Mouse (Mus musculus): ENCODE measurements at regions not wholly inside any gene's neighbourhood (a gene's known extent, or its start where the extent isn't known, plus 50 kb on each side); places are given as distances from the start of the nearest gene placed in this dataset.
A peak's percentile ranks its signal among the peaks of the same experiment; 100 is the strongest.

DNA sequence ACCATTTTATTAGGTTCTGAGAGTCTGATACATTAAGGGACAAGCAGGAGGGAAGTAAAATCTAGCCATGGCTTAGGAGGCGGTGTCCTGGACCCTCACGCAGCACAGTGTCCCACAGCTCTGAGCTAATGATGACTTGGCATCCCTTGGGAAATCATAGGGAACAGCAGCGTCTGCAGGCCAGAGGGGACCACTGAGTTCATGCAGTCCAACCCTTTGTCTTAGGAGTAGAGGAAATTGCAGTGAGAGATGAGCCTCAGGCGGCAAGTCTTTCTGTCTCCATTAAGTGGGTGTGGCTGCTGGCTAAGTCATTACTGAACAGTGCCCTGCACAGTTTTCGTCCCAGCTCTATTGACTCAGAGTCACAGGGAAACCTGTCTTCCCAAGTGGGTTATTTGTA lies 123.8 kb upstream of the Arhgap5 start:
- Histone ChIP-seq H3K4me2 (ENCODE audit: low read depth, low read length) (no peak overlapping the region), H3K4me3 (ENCODE audit: low read length) (no peak overlapping the region), H3K27me3 (ENCODE audit: insufficient read depth, low read length) (no peaks in the 10 kb centered on the region), H3K9ac (replicated peaks; ENCODE audit: low read length) (no peak overlapping the region), H3K36me3 (ENCODE audit: insufficient read depth, low read length) (no peaks in the 10 kb centered on the region), H3K4me1 (ENCODE audit: insufficient read depth, low read length) (peaks cover 14% of the 10 kb centered on the region), H3K27ac (no peak overlapping the region), H3K9me3 (ENCODE audit: low read length) (no peaks in the 10 kb centered on the region)
- DNase-seq (ENCODE audit: low spot score): no peak
- no peak for ATAC-seq
- WGBS: 57% methylated on average over 5 of the region's 5 CpGs
- TF ChIP-seq CTCF (IDR thresholded peaks at IDR 0.05; ENCODE audit: low read depth): no peak

DNA sequence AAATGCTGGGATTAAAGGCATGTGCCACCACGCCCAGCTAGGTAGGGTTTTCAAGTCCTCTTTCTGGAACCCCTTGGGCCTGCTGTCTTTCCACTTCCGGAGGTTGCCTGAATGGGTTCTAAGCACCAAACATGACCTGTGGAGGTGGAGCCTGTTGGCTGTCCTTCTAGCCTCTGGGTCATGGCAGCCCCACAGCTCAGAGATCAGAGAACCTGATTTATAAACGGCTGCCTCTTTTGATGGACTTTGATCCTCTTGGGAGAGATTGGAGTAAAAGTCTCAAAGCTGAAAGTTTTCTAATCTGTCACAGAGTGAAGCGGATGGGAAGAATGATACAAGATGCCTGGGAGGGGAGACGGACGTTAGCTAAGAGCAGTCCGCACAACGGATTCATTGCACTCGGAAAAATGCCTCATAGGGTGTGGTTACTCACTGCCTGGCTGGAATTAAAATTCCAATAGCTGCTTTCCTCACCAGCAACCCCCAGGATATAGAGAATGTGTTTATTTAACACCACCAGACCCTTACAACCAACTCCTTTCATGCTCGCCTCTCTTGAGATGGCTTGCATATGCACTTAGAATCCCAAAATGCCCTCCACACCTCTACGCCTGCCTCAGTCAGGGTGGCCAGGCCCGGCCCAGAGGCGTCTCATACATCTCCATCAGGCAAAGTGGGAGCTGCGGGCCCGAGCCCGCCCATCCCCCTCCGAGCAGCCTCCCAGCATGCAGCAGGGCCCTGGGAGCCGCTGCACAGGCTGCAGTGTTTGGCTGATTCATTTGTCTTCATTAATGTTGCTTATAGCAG lies 122.4 kb upstream of the Arhgap5 start:
- Histone ChIP-seq H3K4me1 (ENCODE audit: insufficient read depth, low read length) (peaks cover 14% of the 10 kb centered on the region), H3K9me3 (ENCODE audit: low read length) (no peaks in the 10 kb centered on the region), H3K9ac (replicated peaks; ENCODE audit: low read length) (no peak overlapping the region), H3K36me3 (ENCODE audit: insufficient read depth, low read length) (no peaks in the 10 kb centered on the region), H3K27me3 (ENCODE audit: insufficient read depth, low read length) (no peaks in the 10 kb centered on the region), H3K4me3 (ENCODE audit: low read length) (no peak overlapping the region), H3K27ac (no peak overlapping the region; the same call in 1 of the 2 replicates), H3K4me2 (ENCODE audit: low read depth, low read length) (no peak overlapping the region)
- ATAC-seq: peak; percentile 54; the same call in 1 of the 2 replicates
- 42% methylated on average over 18 of the region's 18 CpGs for WGBS
- peak; percentile 44 for DNase-seq (ENCODE audit: low spot score)
- TF ChIP-seq CTCF (IDR thresholded peaks at IDR 0.05; ENCODE audit: low read depth): no peak

DNA sequence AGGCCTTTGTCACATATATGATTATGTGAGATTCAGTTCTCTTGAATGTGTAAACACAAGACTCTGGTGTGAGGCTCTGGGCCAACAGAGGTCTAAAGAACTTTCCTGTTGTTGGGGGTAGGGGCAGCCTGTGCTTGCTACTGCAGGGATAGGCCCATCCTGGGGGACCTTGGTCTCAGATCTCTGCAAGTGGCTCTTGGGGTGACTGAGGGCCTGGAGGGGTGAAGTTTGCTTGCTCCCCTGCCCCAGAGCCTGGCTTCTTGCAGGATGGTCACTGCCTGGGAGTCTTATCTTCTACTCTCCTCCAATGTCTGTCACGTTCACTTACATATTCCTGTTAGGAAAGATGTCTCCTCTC lies 121.8 kb upstream of the Arhgap5 start:
- H3K27me3 ChIP-seq (ENCODE audit: insufficient read depth, low read length): no peaks in the 10 kb centered on the region
- peaks cover 14% of the 10 kb centered on the region for H3K4me1 ChIP-seq (ENCODE audit: insufficient read depth, low read length)
- DNase-seq (ENCODE audit: low spot score) (no peak), ATAC-seq (peak; percentile 2; the same call in 1 of the 2 replicates)
- H3K9me3 ChIP-seq (ENCODE audit: low read length): no peaks in the 10 kb centered on the region
- WGBS: 89% methylated on average over 1 of the region's 1 CpGs
- H3K4me3 ChIP-seq (ENCODE audit: low read length): no peak overlapping the region
- H3K4me2 ChIP-seq (ENCODE audit: low read depth, low read length): no peak overlapping the region
- TF ChIP-seq CTCF (IDR thresholded peaks at IDR 0.05; ENCODE audit: low read depth): no peak
- H3K9ac ChIP-seq (replicated peaks; ENCODE audit: low read length): no peak overlapping the region
- H3K27ac ChIP-seq: no peak overlapping the region; the same call in 1 of the 2 replicates
- H3K36me3 ChIP-seq (ENCODE audit: insufficient read depth, low read length): no peaks in the 10 kb centered on the region

DNA sequence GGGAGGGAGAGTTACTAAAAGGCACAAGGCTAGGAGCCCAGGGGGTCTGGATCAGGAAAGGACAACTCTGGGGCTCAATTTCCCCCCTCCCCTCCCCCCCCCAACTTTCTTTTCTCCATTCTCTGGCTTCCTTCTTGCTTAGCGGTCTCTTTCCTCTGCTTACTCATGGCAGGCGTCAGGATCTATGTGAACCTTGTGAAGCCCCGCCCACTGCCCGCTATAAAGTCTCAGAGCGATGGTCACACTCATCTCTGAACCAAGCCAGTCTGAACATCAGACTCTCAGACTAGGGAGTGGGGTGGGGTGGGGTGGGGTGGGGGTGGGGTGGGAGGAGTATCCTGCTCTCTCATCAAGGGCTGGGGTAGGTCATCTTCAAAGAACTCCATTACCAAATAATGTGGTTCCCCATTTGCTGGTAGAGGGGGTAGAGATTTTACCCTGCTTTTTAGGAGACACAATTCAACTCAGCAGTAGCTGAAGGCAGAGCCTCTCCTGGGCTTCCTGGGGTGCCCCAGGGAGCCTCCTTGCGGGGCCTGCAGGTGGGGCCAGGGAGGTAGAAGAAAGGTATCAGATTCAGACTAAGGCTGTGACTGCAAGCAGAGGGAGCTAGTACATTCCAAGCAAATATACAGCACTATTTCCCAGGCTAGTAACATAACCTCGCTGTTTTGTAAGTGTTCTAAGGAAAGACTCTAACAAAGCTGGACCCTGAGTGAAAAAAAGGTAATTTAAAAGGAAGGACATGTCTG lies 120.8 kb upstream of the Arhgap5 start:
- 18% methylated on average over 7 of the region's 7 CpGs for WGBS
- TF ChIP-seq CTCF (IDR thresholded peaks at IDR 0.05; ENCODE audit: low read depth): peak; percentile 24; the same call in 1 of the 2 replicates
- Histone ChIP-seq H3K36me3 (ENCODE audit: insufficient read depth, low read length) (no peaks in the 10 kb centered on the region), H3K27me3 (ENCODE audit: insufficient read depth, low read length) (no peaks in the 10 kb centered on the region), H3K27ac (no peak overlapping the region), H3K9me3 (ENCODE audit: low read length) (no peaks in the 10 kb centered on the region), H3K4me3 (ENCODE audit: low read length) (no peak overlapping the region), H3K4me1 (ENCODE audit: insufficient read depth, low read length) (peaks cover 14% of the 10 kb centered on the region), H3K4me2 (ENCODE audit: low read depth, low read length) (0 out of 2 replicates have a peak overlapping the region, but pooled peaks have one; percentile 7), H3K9ac (replicated peaks; ENCODE audit: low read length) (no peak overlapping the region)
- DNase-seq (ENCODE audit: low spot score): no peak
- ATAC-seq: no peak

DNA sequence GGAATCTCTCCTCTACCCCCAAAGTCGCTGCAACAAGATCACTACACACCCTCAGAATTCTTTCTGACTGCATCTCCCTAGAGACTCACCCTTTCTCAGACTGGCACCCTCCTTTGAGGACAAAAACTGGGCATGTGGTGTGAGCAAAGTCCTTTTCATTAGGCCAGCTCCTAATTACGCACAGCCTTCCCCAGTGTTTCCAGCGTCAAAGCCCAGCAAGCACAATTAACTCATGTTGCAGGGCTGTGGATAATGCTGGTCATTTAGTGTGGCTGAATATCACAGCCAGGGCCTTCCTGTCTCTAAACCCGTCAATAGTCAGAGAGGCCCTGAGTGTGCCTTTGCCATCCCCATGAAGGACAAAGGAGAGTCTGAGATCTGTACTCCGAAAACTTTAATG lies 114.2 kb upstream of the Arhgap5 start:
- no peaks in the 10 kb centered on the region for H3K36me3 ChIP-seq (ENCODE audit: insufficient read depth, low read length)
- H3K4me3 ChIP-seq (ENCODE audit: low read length): no peak overlapping the region
- peaks cover 6% of the 10 kb centered on the region; the same call in 1 of the 2 replicates for H3K4me1 ChIP-seq (ENCODE audit: insufficient read depth, low read length)
- H3K9ac ChIP-seq (replicated peaks; ENCODE audit: low read length): no peak overlapping the region
- H3K9me3 ChIP-seq (ENCODE audit: low read length): no peaks in the 10 kb centered on the region
- 42% methylated on average over 5 of the region's 5 CpGs for WGBS
- no peaks in the 10 kb centered on the region for H3K27me3 ChIP-seq (ENCODE audit: insufficient read depth, low read length)
- TF ChIP-seq CTCF (IDR thresholded peaks at IDR 0.05; ENCODE audit: low read depth): no peak
- H3K4me2 ChIP-seq (ENCODE audit: low read depth, low read length): no peak overlapping the region
- no peak overlapping the region for H3K27ac ChIP-seq
- no peak for DNase-seq (ENCODE audit: low spot score)
- ATAC-seq: peak; percentile 68

DNA sequence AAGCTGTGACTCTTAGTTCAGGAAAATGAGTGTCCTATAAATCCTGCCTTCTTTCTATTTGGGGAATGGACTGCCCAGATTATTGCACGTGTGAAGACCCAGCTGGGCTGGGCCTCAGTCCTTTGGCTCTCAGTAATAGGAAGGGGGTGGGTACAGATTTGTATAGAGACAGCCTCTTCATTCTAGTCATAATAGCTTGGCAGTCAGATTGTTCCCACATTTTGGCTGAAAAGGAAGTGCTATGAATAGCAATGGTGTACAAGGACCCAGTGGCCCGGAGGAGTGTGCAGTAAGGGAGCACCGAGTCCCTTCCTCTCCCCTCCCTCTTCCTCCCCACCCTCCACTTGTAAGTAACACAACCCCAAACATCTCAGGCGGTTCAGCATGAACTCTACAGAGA lies 113.5 kb upstream of the Arhgap5 start:
- TF ChIP-seq CTCF (IDR thresholded peaks at IDR 0.05; ENCODE audit: low read depth): no peak
- ATAC-seq (peak; percentile 72), DNase-seq (ENCODE audit: low spot score) (no peak)
- H3K4me2 ChIP-seq (ENCODE audit: low read depth, low read length): no peak overlapping the region
- no peak overlapping the region for H3K27ac ChIP-seq
- 52% methylated on average over 4 of the region's 4 CpGs for WGBS
- H3K9me3 ChIP-seq (ENCODE audit: low read length): no peaks in the 10 kb centered on the region
- H3K9ac ChIP-seq (replicated peaks; ENCODE audit: low read length): no peak overlapping the region
- no peaks in the 10 kb centered on the region for H3K36me3 ChIP-seq (ENCODE audit: insufficient read depth, low read length)
- peaks cover 6% of the 10 kb centered on the region; the same call in 1 of the 2 replicates for H3K4me1 ChIP-seq (ENCODE audit: insufficient read depth, low read length)
- H3K4me3 ChIP-seq (ENCODE audit: low read length): no peak overlapping the region
- H3K27me3 ChIP-seq (ENCODE audit: insufficient read depth, low read length): no peaks in the 10 kb centered on the region

All from hindbrain, postnatal 0 days (tissue).